Mouse (Mus musculus): Measurements from ENCODE around the gene Kl.

Gene Kl

DNA sequence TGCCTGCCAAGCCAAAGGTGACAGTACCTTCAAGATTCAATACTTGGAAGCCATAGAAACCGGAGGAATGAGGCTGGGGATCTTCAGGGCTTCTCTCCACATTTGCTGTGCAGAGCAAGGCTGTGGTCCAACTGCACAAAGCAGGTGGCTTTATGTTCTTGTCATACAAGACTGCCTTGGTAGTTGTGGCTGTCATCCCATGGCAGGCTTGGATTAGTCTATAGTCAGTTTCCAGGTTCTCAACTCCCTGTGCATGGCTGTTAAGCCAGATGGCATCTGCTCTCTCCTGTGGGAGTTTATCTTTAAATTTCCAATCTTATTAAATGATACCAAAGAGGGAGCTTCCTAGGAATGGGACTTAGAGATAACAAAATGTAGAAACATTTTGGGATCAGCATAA, 9.2 kb downstream of the Kl start:
- no peak for DNase-seq (ENCODE audit: extremely low spot score, low read depth, low spot score)

DNA sequence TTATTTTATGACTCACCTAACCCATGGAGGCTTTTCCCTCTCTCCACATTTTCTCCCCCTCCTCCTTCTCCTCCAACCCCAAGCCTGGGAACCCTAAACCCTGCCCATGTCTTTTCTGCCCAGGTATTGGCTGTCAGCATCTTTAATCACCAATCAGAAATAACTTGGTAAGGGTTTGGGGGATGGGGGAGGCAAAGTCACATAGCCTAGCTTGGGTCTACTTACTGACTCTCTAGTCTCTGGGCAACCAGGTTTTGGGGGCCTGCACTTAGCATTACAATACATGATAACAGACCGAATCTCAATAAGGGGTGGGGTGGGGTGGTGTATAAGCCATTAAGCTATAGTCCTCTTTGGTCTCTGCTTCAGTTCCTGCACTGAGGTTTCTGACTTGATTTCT, 10.3 kb downstream of the Kl start:
- no peak for DNase-seq (ENCODE audit: extremely low spot score, low read depth, low spot score)

DNA sequence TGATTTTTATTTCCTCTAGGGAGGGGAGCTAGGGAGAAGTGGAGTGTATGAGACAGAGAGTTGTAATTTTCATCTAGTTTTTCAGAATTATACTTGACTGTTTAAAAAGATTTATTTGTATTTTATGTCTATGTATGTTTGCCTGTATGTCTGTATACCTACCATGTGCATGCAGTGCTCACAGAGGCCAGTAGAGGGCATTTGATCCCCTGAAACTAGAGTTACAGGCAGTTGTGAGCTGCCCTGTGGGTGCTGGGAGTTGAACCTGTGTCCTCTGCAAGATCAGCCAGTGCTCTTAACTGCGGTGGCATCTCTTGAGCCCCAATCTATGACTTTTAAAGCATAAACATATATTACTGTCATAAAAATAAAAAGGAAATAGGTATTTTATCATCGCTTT, 15.5 kb downstream of the Kl start:
- no peak for DNase-seq (ENCODE audit: extremely low spot score, low read depth, low spot score)

DNA sequence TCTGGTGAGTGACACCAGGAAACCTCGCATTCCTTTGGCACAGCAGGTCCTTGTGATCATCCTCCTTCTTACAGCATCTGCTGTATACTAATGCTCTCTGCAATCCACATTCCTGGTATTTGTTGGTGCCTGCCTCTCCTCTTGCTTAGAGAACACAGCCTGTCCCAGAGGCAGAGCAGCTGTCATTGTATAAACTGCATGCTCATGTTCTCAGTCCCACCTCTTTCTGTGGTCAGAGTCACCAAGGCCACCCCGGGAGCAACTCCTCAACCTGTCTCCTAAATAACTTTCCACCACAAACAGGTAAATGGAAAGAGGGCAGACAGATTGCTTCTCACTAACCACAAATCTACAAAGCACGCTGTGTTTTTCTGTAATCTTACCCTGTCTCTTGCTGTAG, 18.1 kb downstream of the Kl start:
- DNase-seq (ENCODE audit: extremely low spot score, low read depth, low spot score): no peak

DNA sequence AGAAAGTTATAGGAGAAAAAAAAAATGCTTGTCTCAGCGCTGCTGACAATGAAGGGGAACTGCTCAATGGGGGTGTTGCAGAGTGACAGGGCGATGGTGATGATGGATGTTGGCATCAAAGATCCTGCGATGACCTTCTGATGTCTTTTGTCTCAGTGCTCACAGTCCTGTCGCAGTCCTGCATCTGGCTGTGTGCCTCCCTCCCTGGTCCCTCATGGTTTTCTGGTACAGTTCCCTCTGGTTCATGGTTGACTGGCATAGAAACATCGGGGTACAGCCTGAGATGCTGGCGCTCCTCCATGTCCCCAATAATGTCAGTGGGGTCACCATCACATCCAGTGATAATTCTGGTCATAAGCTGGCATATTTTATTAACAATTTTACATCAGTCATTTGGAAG, 18.7 kb downstream of the Kl start:
- DNase-seq (ENCODE audit: extremely low spot score, low read depth, low spot score): no peak

DNA sequence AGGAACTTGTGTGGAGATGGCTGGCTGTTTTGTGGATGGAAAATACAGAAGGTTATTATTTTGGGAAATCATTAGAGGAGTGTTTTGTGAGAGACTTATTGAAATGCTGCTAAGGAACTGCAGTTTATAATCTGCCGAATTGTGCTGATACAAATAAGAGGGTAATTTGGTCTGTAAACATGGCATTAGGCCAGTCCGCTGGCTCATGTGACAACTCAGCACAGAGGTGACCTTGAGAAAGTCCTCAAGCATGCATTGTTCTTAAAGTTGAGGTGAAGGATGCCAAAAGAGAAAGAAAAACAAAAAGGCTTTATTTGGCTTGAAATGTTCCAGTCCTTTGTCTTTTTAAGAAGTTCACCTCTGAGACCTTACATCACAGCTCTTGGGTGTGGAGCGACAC, 21.8 kb downstream of the Kl start:
- DNase-seq (ENCODE audit: extremely low spot score, low read depth, low spot score): no peak

DNA sequence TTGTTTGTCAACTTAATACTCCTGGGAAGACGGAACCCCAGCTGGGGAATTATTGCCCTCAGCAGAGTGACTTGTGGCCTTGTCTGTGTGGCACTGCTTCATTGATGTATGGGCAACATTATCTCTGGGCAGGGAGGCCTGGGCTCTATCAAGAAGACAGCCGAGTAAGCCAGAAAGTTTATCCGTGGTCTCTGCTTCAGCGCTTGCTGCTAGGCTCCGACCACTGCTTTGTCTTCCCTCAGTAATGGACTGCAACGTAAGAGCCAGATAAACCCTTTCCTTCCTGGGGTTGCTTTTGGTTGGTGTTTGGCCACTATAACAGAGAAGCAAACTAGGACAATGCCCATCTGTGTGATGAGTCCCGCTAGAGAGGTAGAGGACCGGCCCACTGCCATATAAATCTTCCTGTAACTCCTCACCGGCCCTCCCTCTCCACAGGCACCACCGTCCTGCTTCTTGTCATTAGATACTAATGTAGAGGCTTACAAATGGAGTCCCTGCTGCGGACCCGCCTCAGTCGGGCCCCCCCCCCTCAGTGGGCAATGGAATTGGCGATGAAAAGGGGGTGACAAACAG, 25.1 kb downstream of the Kl start:
- no peak for DNase-seq (ENCODE audit: extremely low spot score, low read depth, low spot score)

DNA sequence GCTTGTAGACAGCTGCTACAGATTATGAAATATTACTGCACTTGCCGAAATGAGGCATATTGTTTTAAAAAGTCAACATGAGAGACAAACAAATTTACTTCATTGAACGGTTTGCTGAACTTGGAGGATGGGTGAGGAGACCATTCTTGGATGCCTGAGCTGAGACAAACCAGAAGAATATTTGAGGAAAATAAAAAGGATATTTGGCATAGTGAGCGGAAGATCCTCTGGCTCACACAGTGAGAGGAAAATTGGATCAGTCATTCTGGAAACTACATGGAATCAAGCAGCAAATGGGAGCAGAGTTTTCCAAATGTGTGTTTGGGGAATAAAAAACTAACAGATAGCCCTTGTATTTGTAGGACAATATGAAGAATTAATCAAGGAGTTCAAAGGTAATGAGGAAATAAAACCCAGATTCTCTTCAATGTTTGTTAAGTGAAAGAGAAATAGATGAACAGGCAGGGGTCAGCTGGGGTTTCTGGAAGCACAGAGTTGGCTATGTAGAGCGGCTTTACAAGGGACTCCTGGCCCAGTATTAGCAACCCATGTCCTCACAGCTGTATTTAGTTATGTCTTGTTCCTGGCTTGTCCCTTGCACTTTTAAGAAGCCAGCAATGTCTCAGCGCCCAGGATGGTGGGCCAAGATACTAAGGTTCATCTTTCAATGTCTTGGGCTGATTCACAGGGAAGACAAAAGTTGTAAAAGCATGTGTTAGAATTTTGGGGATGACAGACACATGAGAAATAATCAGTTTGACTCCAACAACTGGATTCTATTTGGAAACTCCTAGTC, 27.1 kb downstream of the Kl start:
- DNase-seq (ENCODE audit: extremely low spot score, low read depth, low spot score): no peak

DNA sequence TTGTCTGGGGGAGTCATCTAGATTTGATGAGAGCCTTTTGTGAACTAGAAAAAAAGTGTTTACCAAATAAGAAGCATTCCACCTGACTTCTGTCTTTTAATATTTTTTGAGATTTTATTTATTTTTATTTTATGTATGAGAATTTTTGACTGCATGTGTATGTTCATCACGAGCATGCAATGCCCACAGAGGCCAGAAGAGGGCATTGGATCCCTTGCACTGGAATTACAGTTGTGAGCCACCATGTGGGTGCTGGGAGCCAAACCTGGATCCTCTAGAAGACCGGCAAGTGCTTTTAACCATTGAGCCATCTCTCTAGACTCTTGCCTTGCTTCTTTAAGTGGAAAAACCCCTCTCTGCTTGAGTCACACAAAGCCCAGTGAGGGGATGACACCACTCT, 29.7 kb downstream of the Kl start:
- DNase-seq (ENCODE audit: extremely low spot score, low read depth, low spot score): no peak

DNA sequence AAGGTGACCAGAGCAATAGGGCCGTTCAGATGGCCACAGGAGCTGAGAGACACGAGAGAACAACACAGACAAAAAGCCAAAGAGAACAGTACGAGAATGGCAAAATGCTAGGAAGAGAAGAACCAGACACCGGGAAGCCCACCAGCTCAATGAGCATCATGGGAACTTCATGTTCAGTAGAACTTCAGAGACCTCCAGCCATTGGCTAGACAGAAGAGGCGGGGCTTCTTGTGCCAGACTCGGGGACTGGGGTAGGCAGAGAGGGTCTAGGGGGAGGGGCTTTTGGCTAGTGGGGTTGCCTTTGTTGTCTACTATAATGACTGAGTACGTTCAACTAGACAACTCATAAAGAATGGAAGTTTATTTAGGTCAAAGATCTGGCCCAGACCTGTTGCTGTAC, 41.7 kb downstream of the Kl start:
- no peak for DNase-seq (ENCODE audit: extremely low spot score, low read depth, low spot score)

DNA sequence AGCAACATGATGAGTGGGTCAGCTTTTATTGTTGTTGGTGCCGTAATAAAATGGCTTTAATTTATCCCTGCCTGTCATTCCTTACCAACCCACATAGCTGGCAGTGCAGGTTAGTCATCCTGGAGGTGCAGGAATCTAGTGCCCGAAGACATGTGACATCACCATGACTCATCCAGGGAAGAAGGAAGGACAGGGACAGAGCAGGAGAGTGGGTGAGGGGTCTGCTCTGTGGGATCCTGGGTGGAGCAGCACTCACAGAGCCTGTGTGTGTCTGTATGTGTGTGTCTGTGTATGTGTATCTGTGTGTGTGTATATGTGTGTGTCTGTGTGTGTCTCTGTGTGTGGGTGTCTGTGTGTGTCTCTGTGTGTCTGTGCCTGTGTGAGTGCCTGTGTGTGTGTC, 44.2 kb downstream of the Kl start:
- no peak for DNase-seq (ENCODE audit: extremely low spot score, low read depth, low spot score)

DNA sequence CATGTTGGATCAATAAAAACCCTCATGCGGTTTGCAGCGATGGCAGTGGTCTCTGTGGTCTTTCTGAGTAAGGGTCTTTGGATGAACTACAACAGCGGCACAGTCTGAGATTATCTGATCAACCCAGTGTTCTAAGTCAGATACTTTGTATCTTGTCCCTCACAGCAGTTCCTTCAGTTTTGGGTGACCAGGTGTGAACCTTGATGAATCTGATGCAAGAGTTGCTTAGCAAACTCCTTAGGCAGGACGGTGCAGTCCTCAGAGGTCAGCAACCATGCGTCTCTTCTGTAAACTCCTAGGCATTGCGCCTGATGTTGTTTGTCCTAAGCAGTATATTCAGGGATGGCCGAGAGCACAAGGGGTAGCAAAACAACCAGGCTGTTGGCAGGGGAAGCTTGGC, 48.7 kb downstream of the Kl start:
- no peak for DNase-seq (ENCODE audit: extremely low spot score, low read depth, low spot score)

DNA sequence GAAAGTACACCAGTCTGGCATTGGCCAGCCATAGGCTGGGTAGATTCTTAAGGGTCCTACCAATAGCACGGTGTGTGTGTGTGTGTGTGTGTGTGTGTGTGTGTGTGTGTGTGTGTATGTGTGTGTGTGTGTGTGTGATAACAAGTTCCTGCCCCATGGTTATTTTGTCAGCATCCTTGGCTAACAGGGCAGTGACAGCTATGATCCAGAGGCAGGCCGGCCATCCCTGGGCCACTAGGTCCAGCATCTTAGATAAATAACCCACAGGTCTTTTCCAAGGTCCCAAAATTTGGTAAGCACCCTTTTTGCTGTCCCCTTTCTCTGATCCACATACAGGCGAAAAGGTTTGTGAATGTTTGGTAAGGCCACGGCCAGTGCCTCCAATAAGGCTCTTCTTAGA, 49.6 kb downstream of the Kl start:
- no peak for DNase-seq (ENCODE audit: extremely low spot score, low read depth, low spot score)

DNA sequence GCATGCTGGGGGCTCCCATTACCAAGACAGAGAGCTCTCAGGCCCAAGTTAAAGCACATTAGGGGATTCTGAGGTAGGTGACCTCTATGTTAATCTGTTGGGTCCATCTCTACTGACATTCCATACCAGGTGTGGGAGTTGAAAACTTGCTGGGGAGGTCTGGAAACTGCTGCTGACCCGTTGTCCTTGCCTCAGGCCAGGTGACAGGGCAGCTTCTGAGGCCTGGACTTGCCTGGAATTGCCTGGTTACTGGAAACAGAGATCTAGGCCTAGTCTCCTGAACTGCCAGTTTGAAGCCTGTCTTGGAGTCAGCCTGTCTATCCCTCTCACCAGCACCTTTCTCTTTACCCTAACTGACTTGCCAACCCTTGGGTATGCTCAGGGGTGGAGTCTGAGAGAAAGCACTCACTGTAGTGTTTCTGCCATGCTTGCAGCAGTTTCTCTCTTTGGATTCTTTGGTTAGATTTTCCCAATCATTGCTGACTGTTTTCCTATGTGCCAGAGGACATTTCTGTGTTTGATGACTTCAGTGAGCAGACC, 51.9 kb downstream of the Kl start:
- no peak for DNase-seq (ENCODE audit: extremely low spot score, low read depth, low spot score)

DNA sequence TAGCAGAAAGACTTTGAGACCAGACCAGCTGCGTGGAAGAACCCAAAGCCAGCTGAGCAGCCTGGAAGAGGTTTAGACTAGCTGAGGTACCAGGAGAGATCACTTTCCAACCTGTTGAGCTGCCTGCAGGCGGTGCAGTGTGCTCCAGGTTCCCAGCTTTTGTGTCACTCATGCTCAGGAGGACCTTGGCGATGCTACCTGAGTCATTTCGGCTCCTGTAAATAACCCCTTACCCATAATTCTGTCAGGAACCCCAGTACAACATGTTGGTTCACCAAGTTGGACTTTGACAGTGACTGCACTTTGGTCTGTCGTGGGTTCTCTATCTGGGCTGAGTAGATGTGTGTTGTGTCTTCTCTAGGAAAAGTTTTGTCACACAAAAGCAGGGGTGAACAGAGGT, 66.0 kb downstream of the Kl start:
- DNase-seq (ENCODE audit: extremely low spot score, low read depth, low spot score): no peak

DNA sequence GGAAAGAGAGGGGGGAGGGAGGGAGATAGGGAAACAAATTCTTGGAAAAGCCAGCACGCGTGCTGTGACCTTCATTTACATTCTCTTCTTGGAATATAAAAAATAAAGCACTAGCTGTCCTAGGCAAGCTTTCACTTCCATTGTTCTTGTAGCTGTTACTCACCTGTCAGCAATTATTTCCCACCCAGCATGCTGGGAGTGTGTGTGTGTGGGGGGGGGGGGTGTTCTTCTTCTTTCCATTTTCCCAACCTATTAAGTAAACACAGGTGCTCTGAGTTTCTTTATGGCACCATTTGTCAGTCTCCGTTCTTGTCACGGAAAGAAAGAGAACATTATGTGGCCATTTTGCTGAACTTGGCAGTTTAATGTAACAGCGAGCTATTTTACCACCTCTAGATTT, 66.6 kb downstream of the Kl start:
- DNase-seq (ENCODE audit: extremely low spot score, low read depth, low spot score): no peak

DNA sequence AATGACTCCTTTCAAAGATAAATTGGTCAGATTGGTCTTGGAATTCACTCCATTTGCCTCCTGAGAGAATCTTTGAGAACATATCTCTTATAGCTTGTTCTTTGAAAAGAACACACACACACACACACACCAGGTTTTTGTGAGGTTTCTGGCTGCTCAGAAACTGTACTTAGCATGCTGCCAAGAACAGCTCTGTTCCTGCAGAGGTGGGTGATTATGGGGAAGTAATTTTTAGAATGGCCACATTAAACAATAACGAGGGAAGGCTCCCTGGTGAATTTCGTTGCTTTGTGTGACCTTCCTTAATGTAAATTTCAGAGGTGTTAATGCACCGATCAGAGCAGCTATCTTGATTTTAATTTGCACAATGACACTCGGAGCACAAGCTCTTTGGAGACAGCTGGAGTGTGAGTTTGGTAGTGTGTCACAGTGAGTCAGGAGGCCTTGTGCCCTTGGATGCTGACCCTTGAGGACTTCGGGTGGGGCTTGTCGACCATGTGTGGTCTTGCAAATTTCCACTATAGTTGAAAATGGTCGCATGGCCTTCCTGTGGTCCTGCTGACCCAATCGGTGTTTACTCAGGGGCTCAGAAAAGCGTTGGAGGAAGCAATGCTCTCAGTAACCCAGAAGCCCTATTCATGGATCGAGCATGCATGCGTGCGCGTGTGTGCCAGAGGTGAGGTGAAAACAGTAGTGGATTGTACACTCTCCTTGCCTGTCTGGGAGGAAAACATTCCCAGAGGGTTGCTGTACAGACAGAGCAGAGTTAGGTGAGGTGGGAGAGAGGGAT, 67.8 kb downstream of the Kl start:
- no peak for DNase-seq (ENCODE audit: extremely low spot score, low read depth, low spot score)

DNA sequence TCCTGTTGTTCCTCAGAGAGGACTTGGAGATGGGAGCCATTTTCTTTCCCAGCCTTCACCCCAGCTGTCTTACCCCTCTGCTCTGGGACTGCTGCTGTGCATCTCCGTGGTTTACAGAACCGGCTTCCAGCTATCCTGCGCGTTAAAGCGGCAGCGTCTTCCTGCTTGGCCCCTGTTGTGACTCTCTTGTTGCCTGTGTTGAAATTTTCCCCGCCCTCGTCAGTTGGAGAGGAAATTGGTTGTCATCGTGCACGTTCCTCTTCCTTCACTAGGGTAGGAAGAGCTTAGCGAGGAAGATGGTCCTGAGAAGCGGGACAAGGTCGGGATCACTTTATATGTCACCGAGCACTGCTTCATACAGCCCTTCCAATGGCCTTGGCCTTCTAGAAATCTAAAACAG, 68.4 kb downstream of the Kl start:
- no peak for DNase-seq (ENCODE audit: extremely low spot score, low read depth, low spot score)

DNA sequence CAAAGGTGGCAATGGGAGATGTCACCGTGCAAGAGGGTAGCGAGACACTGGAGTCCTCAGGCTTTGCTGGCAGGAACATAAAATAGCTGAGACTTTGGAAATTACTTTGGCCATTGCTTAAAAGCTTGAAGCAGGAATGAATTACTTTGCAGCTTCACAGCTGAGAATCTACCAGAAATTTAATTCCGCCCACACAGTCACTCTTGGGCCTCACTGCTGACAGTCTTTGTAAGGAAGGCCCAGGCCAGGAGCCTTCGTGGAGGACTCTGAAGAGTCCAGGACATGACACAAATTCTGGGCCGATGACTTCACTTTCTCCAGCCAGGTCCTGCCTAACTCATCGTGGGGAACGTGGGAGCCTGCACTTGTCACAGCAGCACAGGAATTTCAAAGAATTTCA, 69.6 kb downstream of the Kl start:
- DNase-seq (ENCODE audit: extremely low spot score, low read depth, low spot score): no peak

DNA sequence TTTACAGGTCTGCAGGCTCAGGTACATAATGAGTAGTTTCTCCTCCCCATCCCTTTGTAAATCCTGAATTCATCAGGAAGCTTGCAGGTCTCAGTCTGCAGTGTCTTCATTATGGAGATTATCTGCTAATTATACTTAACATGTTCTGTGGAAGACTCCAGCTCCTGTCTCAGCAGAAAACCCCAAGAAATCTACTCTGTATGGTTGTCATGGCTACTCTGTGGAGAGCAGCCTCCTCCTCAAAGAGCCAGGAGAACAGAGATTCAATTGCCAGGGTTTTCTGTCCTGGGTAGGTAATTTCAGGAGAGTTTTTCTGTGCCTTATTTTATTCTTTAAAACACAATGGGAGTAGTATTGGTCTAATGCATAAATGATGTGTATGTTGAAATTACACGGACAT, 70.5 kb downstream of the Kl start:
- no peak for DNase-seq (ENCODE audit: extremely low spot score, low read depth, low spot score)

DNA sequence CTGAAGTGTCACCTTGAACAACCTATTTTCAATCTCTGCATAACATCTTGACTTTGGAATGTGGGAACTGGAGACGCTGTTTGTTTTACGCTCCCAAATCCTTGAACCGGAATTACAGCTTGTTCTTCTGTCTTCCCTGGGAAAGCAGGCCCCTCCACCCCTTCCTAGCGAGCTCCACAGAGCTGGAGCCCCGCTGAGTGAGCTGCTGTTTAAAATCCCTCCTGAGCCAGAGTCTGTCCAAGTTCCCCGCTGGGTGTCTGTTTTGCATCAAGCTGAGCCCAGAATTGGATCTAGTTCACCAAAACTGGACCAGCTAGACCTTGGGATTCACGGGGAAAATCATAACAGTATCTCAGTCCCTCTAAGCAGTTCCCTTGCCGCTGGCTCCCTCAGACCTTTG, 71.1 kb downstream of the Kl start:
- no peak for DNase-seq (ENCODE audit: extremely low spot score, low read depth, low spot score)

DNA sequence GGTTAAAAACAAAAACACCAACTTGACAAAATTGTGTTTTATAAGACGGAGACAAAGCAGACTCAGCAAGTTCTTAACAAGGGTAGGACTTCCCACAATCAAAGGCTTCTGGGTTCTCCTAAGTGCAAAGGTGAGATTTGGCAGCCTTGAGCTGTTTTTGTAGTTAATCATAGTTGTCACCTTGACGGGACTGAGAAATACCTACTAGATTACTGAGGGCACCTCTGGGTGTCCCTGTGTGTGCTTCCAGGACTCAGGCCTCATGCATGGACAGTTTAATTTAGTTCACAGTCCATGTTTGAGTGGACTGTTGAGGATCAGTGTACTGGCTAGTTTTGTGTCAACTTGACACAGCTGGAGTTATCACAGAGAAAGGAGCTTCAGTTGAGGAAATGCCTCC, 72.1 kb downstream of the Kl start:
- DNase-seq (ENCODE audit: extremely low spot score, low read depth, low spot score): no peak
